Mouse (Mus musculus): ENCODE measurements around the gene Asgr1.
A peak's percentile ranks its signal among the peaks of the same experiment; 100 is the strongest.

The Asgr1 gene

DNA sequence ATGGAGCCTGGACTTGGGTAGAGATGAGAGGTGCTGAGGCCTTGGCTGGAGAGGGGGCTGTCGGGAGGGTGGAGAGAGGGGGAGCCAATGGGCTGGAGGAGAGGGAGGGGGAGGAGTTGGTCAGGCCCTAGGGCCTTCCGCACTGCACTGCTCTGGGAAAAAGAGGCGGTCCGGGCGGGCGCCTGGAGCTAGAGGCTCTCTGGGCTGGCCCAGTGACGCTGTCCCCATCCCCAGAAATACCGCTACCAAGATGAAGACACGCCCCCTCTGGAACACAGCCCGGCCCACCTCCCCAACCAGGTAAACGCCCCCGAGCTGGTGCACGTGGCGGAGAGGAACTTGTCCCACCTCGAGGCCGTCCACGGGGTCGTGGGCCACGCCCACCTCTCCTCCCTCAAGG, 27.2 kb upstream of the Asgr1 start:
- no peak for DNase-seq (ENCODE audit: low spot score in 2 of 2)

DNA sequence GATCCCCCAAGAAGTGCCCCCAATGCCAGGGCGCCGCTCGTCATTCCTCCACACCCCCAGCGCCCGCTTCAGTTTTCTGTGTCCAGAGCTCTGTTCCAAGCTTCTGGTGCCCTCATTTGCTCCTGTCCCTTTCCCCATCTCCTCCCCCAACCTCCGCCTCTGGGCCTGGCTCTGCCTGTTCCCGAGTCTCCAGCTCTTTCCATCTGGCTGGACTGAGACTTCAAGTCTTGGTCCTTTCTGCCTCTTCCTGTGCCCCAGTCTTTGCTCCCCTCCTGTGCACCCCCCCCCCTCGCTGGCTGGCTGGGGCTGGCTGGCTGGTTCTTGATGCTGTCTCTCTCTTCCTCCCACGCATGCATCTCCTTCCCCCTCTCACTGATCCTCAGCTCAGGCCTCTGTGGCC, 26.5 kb upstream of the Asgr1 start:
- DNase-seq (ENCODE audit: low spot score in 2 of 2) = no peak

DNA sequence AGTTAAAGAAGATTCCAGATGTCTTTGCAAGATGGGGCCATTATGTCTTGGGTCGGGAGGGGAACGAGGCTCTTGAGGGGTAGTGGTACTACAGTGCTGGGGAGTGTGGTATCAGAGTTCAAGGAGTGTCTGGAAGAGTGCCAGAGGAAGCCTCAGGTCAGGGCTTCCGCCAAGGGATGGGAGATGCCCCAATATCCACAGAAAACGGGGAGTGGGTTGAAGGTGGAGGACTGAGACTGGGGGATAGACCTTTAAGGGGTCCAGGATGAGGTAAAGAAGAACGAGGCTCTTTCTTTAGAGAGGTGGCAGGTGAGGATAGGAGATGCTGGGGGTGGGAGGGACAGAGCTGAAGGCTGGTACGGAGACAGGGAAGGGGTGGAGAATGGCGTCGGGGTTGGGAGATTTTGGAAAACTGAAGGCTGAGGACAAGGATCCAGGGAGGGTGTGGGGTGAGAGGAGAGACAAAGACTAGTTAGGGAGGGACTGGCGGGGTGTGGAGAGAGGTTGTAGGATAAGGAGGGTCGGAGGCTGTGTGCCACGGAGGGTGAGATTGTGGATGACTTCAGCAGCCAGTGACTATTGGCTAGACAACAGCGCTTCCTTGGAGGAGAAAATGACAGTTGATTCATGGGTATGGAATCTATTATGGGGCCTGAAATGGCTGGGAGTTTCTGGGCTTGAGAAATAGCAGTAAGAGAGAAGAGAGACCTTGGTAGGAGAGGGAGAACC, 25.3 kb upstream of the Asgr1 start:
- DNase-seq (ENCODE audit: low spot score in 2 of 2) = no peak

DNA sequence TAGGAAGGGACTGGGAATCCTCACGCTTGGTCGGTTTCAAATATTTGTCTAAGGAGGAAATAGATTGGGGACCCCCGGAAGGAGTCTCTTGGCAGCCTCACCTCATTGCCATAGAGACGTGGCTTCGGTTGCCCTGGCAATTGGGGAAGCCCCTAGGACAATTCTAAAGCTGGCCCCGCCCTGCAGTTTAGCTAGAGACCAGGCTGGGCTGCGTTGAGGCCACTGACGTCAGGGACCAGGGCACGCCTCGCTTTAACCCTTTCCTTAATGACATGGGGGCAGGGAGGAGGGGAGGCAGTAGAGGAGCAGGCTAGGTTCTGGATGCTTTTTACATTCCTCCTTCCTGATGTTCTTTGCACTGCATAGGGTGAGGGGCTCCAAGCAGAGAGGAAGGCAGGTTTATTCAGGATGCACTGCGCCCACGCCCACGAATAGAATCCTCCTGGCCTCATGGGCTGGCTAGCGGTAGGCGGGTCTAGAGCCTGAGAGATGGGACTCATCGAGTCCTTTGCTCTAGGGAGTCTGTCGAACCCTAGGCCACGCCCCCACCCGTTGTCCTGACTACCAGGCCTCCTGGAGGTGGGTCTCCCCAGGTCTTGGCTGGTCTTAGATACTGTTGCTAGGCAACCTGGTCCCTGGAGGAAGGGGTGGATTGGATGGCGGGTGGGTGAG, 24.6 kb upstream of the Asgr1 start:
- DNase-seq (ENCODE audit: low spot score in 2 of 2) = peak; percentile 62 to 76

DNA sequence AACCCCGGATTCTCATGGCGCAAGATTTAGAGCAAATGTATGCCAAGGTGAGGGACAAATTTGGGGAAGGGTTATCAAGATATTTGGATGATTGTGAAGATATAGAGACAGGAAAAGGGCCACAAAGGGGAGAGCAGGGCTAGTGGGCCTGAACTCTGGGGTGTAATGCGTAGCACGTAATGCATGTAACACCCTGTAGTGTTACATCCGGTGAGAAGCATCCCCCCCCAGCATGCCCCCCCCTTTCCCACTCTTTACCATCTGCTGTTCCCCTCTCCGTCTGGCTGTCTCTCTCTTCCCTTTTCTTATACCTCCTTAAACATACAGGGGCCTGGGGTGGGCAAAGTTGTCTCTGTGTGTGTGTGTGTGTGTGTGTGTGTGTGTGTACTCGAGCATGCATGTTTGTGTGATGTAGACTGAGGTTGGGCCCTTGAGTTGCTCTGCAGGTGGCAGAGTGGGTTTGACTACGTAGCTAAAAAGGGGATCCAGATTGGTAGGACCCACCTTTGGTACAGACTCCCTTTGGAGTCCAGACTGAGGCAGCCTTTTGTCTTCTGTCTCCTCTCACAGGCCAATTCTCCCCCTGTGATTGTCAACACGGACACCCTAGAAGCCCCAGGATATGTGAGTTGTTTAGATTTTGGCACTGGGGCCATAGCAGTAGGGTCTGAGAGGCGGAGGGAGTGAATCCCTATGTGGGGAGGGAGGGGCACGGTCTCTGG, 23.9 kb upstream of the Asgr1 start:
- DNase-seq (ENCODE audit: low spot score in 2 of 2) = no peak

DNA sequence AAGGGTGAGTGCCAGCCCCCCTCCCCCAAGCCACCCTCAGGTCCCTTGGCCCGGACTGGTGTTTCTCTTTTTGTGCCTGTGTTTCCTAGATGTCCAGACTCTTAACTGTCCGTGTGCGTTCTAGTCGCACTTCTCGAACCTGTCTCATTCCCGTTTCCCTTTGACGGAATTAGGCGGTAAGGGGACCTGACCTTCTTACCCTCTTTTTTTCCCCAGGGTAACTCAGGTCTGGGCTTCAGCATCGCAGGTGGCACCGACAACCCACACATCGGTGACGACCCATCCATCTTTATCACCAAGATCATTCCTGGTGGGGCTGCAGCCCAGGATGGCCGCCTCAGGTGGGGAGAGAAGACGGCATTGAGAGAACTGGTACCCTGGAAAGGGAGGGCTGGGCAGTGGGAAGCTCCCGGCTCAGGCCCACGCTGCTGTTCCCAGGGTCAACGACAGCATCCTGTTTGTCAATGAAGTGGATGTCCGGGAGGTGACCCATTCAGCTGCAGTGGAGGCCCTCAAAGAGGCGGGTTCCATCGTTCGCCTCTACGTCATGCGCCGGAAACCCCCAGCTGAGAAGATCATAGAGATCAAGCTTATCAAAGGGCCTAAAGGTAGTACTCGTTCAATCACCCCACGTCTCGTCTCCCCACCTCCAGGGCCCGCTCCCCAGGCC, 23.1 kb upstream of the Asgr1 start:
- no peak for DNase-seq (ENCODE audit: low spot score in 2 of 2)

DNA sequence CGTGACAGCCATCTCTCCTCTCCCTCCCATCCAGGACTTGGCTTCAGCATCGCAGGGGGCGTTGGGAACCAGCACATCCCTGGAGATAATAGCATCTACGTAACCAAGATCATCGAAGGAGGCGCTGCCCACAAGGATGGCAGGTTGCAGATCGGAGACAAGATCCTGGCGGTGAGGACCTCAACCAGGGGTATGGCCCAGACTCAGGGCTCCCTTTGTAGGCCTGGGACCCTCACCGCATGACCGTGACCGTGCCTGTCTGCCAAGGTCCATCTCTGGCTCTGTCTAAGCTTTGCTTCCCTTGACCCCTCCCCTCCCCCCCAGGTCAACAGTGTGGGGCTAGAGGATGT, 22.6 kb upstream of the Asgr1 start:
- no peak for DNase-seq (ENCODE audit: low spot score in 2 of 2)

DNA sequence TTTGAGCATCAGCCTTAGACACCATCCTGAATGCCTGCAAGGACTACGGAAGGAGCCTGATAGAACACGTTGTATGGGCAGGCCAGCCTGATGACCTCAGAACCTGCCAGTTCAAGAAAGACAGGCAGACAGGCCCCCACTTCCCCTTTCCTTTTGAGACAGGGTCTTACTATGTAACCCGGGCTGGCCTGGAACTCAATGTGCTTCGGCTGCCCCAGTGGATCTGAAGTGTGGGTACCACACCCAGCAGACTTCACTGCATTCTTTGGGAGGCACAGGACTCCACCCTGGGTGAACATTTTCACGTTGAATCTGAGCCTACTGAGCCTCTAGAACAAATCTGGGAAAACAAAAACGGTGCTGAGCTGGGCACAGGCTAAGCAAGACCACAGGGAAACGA, 15.7 kb upstream of the Asgr1 start:
- no peak for DNase-seq (ENCODE audit: low spot score in 2 of 2)

DNA sequence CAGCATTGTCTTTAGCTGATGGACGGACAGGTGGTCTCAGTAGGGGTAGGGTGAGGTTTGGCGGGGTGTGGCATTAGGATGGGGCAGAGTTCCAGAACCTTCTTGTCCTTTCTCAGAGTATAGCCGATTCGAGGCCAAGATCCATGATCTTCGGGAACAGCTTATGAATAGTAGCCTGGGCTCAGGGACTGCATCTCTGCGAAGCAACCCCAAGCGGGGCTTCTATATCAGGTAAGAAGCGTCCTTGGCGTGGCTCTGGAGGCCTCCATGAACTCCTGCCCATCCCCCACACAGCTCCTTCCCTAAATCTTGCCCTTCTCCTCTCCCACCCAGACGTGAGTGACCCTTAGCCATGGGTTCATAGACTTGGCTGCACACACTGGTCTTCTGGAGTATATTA, 14.3 kb upstream of the Asgr1 start:
- DNase-seq (ENCODE audit: low spot score in 2 of 2) = no peak

DNA sequence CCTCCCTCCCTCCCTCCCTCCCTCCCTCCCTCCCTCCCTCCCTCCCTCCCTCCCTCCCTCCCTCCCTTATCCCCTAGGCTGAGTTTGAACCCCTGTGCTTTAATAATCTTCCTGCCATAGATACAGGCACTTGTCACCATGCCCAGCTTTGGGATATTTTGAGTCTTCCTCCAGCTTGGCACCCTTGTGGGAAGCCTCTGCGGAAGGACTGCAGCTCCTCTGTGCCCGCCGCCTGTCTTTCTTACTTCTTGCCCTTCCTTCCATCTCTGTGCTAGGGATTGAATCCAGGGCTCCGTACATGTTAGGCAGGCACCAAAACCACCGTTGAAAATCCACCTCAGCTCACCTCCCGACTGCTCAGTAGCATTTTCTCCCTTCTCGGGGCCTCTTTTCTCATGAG, 13.7 kb upstream of the Asgr1 start:
- DNase-seq (ENCODE audit: low spot score in 2 of 2) = no peak

DNA sequence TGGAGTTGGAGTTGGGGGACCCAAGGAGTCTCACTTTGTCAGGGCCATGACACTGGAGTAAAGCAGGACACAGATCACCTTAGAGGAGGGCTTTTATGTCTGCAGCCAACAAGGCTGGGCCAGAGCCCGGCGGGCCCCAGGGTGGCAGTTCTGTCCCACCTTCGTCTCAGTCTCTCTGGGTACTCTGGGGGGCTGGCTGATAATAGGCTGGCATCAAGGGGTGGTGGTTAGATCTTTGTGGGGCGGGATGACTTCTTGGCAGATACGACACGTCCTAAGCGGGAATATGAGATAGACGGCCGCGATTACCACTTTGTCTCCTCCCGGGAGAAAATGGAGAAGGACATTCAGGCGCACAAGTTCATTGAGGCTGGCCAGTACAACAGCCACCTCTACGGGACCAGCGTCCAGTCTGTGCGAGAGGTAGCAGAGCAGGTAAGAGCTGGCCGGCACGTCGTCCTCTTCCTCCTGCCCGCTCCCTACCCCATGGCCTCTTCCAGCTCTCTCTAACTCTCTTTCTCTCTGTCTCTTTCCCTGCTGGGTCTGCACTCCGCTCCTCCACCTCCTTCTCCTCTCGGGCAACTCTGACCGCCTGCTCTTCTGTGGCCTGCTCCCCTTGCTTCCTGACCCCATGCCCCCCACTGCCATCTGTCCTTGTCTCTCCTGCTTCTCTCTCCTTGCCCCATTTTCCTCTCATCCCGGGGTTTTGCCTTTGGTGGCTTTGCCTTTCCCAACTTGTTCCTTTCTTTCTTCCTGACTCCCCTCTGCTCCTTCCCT, 11.4 kb upstream of the Asgr1 start:
- no peak for DNase-seq (ENCODE audit: low spot score in 2 of 2)

DNA sequence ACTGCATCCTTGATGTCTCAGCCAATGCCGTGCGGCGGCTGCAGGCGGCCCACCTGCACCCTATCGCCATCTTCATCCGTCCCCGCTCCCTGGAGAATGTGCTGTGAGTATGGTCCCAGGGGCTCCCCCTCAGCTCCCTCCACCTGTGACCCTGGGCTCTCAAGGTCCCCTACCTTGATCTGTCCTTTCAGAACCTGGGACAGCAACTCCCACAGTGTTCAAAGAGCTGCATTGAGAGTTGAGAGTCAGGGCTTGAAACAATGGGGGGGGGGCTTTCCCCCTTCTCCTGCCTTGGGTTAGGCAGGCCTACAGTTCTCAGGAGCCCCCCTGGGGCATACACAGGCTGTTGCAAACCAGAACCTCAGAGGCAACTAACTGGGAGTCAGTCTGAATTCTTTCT, 10.2 kb upstream of the Asgr1 start:
- no peak for DNase-seq (ENCODE audit: low spot score in 2 of 2)

DNA sequence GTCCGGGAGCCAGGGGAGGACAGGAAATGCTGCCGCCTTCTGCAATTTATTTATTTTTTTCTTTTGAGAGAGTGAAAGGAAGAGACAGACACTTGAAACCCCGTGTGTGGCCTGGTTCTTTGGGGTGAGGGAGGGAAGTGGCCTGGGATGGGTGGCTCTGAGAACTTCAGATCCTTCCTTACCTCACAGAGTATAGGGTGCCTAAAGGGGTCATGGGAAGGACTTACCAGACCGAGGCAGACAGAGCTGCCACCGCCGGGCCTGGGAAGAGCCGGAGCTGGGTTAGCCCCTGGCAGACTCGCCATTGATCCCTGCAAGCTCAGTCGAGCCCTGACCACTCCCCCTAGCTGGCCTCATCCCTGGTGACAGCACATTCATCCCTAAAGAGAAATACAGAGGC, 8.4 kb upstream of the Asgr1 start:
- no peak for DNase-seq (ENCODE audit: low spot score in 2 of 2)

DNA sequence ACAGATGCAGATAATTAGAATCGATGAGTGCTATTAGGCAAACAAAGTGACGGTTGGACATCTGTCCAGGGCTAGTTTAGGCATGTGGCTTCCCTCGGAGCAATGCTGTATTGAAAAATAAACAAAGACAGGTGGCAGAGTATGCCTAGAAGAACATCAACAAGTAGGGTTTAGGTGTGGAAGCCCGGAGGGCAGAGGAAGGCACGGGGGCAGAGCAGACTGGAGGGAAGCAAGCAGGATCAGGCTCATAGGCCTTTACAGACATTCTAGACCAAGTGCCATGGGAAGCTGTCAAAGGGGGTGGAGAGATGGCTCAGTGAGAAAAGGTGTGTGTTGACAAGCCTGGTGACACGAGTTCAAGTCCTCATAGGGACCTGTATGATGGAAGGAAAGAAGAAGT, 4.5 kb upstream of the Asgr1 start:
- no peak for DNase-seq (ENCODE audit: low spot score in 2 of 2)

DNA sequence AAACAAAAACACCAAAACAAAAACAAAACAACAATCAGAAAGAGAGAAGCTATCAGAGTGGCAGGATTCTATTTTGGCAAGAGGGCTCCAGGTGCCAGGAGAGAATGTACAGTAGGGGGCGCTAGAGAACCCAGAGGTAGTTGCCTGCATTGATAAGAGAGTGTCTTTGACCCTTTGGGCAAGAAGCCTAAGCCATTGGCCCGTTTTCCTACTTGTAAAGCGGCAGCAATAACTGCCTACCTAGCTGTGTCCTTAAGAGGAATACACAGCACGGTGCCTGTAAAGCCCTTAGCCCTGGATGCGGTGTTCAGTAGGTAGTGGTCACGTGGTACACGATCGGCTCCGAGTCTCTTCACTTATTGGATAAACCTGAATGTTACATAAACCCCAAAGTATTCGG, 4.1 kb upstream of the Asgr1 start:
- no peak for DNase-seq (ENCODE audit: low spot score in 2 of 2)

DNA sequence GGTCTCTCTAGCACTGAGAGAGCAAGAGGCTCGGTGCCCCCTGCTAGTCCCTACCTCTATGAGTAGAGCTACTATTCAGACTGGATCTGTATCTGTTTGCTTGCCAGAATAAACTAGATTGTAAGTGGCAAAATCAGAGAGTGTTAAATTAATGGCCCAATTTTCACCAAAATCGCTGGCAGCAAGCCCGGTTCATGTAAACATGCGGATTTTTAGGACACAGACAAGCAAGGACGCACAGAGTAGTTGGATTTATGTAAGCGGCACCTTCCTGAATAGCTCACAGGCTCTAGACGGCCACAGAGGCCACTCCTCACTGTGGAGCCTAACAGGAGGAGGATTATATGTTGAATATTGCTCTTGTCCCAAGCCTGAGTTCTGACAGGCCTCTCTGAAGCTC, 729 bp upstream of the Asgr1 start:
- no peak for DNase-seq (ENCODE audit: low spot score in 2 of 2)

DNA sequence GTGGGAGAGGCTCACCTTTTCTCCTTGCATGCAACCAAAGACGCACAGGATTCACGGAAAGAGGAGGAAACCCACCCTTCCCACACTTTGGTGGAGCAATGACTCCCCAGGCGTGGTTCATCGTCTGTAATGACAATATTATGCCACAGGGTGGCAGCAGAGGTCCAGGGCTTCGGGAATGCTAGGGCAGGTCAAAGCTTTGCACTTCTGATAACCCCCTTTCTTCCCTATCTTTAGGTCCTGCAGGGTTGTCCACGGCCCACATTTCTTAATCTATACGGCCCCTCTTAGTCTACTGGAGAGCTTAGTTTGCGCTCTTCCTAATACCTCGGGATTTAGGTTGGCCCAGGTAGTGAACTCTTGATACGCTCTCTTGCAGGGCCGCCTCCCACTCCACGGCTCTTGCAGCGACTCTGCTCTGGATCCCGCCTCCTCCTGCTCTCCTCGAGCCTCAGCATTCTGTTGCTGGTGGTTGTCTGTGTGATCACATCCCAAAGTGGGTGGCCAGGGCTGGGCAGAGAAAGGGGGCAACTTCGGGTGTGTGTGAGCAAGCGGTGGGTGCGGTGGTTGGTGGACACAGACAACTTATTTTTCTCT, 1.8 kb downstream of the Asgr1 start:
- peak; percentile 49 to 56 for DNase-seq (ENCODE audit: low spot score in 2 of 2)

DNA sequence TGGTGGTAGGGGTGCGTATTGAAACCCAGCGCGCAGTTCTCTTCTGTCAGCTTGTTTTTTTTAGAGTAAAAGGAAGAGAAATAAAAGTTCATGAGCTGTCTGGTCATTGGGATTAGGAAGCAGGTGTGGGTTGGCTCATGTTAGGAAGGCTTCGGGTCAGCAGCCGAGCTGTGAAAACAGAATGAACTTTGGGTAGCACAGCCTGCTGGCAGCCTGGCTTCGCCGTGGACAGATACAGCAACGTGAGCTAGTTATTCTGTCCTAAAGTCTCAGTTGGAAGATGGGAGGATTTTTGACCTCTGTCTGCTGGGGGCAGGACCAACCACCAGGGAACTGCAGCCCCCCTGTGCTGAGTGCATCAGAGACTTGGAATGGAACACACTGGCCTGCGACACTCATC, 3.9 kb downstream of the Asgr1 start:
- no peak for DNase-seq (ENCODE audit: low spot score in 2 of 2)

DNA sequence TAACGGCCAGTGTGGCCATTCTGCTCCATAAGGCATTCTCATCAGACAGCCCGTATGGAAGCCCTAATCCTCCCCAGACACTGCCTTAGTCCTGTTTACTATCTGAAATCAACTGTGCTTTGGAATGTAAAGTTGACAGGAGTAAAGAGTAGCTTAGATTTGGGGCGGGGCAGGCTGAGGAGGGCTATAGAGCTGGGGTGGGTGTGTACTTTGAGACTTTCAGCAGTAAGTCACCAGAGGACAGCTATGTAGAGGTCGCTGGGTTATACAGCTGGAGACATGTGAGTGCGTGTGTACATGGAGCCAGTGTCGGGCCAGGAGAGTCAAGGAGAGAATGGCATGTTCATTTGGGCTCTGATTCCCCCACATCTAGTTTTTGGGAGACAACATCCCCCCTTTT, 6.0 kb downstream of the Asgr1 start:
- no peak for DNase-seq (ENCODE audit: low spot score in 2 of 2)

DNA sequence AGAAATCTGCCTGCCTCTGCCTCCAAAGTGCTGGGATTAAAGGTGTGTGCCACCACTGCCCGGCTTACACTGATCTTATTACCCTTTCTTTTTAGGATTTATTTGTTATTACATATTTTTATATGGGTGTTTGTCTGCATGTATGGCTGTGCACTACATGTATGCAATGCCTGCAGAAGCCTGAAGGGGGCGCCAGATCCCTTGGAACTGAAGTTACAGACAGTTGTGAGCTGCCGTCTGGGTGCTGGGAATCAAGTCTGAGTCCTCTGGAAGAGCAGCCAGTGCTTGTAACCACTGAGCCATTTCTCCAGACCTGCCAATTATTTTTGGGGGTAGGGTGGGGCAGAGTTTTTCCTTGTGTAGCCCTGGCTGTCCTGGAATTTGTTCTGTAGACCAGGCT, 9.2 kb downstream of the Asgr1 start:
- no peak for DNase-seq (ENCODE audit: low spot score in 2 of 2)

DNA sequence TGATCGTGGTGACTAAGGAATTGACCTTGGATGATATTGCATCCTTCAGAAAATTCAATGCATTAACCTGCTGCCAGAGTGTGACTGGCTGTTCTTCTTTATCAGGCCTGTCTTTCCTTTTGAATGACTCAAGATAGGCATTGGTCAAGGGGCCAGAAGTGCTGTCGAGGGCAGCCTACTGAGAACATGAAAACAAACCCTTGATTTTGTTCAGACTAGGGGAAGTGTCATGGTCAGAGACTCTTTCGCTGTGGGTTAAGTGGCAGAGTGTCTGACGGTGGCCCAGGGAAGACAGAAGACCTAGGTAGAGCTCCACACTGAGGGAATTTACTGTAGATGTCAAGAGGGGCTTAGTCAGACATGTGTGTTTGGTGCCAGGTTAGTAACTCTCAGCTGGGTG, 12.8 kb downstream of the Asgr1 start:
- DNase-seq (ENCODE audit: low spot score in 2 of 2) = no peak

DNA sequence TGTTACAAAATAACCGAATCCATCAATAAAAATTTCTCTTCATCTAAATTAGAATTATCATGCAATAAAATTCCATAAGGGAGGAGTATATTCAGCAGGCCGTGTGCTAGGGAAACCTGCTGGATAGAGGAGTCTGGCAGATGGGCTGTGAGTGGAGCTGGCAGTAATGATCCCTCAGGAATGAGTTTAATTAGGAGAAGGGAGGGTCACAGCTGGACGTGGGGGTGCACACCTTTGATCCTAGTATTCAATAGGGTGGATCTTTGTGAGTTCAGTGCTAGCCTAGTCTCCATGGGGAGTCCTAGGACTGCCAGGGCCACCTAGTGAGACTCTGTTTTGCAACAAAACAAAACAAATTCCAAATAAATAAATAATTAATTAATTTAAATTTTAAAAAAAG, 14.4 kb downstream of the Asgr1 start:
- DNase-seq (ENCODE audit: low spot score in 2 of 2) = no peak

Measured in frontal cortex, postnatal 25 days (tissue).